Mouse (Mus musculus) cerebellum, adult 9-11 months (tissue): ENCODE measurements around the gene Mcm5.

Source experiments
- DNase-seq: peaks from one replicate; pipeline ENCODE4 v3.0.0; 2022

The Mcm5 gene

DNA sequence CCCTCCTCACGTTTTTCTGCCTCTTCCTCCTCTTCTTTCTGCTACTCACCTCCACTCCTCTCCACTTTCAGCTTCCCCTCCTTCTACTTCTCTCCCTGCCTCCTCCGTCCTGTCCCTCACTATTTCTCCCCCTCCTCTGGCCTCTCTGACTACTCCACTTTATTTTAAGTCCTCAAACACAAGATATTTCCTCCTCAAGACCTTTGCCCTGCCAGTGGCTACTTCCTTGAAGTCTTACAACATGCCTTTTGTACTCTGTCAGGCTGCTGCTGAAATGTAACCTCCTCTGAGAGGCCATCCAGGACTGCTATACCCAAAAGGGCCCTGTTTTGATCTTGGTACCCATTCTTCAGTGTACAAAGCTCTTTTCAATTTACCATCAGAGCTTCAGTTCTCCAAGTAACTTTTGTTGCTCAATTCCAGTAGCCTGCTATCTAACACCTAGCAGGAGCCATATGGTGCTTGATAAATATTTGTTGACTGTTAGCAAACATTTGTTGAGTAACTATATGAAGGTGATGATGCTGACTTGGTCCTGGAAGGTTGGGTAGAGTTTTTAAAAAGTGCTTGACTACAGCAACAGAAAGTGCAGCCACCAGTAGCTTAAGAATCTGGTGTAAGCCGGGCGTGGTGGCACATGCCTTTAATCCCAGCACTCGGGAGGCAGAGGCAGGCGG lies 62.8 kb downstream of the Mcm5 start:
- DNase-seq: no peak
